Mouse (Mus musculus): Measurements from ENCODE around the gene Fggy. TPM values are rescaled to one million over a fixed set of nuclear protein-coding genes. Genes with fewer than 3 reads are reported as not detected.

Fggy gene
- polyA plus RNA-seq, 1 experiment from 2014 or later: 8.1 TPM

- no peak for ATAC-seq (ENCODE audit: borderline replicate concordance, extremely low read depth, low FRiP score, low TSS enrichment)
- no peak overlapping the region for H3K9ac ChIP-seq
- H3K9me3 ChIP-seq: no peaks in the 10 kb centered on the region
- no peak overlapping the region for H3K27ac ChIP-seq
- no peaks in the 10 kb centered on the region for H3K27me3 ChIP-seq
- 81% methylated on average over 1 of the region's 1 CpGs for WGBS
- no peak overlapping the region for H3K4me3 ChIP-seq
- H3K4me2 ChIP-seq: no peak overlapping the region
- H3K4me1 ChIP-seq: no peaks in the 10 kb centered on the region
- H3K36me3 ChIP-seq: no peaks in the 10 kb centered on the region
Measured at GRCm38 (mm10) chr4:95929936-95930335, 372.6 kb downstream of the Fggy start.

GRCm38 (mm10) chr4:95931331-95931730 is 374.0 kb downstream of the Fggy start:
- Histone ChIP-seq H3K27ac (no peak overlapping the region), H3K4me3 (no peak overlapping the region), H3K9ac (no peak overlapping the region), H3K4me2 (no peak overlapping the region), H3K9me3 (no peaks in the 10 kb centered on the region), H3K4me1 (no peaks in the 10 kb centered on the region), H3K27me3 (no peaks in the 10 kb centered on the region), H3K36me3 (no peaks in the 10 kb centered on the region)
- ATAC-seq (ENCODE audit: borderline replicate concordance, extremely low read depth, low FRiP score, low TSS enrichment): no peak
- WGBS: 48% methylated on average over 2 of the region's 2 CpGs

GRCm38 (mm10) chr4:95933801-95934356 is 376.6 kb downstream of the Fggy start:
- ATAC-seq (ENCODE audit: borderline replicate concordance, extremely low read depth, low FRiP score, low TSS enrichment): no peak

GRCm38 (mm10) chr4:95934384-95935035 is 377.2 kb downstream of the Fggy start:
- ATAC-seq (ENCODE audit: borderline replicate concordance, extremely low read depth, low FRiP score, low TSS enrichment): no peak

More at GRCm38 (mm10) chr4:95933801-95934356, 376.6 kb downstream of the Fggy start:
- Histone ChIP-seq H3K36me3 (no peaks in the 10 kb centered on the region), H3K27ac (no peak overlapping the region), H3K4me1 (no peaks in the 10 kb centered on the region), H3K27me3 (no peaks in the 10 kb centered on the region), H3K4me3 (no peak overlapping the region), H3K9me3 (no peaks in the 10 kb centered on the region), H3K9ac (no peak overlapping the region), H3K4me2 (no peak overlapping the region)
- 80% methylated on average over 9 of the region's 9 CpGs for WGBS

GRCm38 (mm10) chr4:95938701-95939100 is 381.4 kb downstream of the Fggy start:
- H3K4me3 ChIP-seq: no peak overlapping the region
- H3K27ac ChIP-seq: no peak overlapping the region
- no peak overlapping the region for H3K9ac ChIP-seq
- H3K4me2 ChIP-seq: no peak overlapping the region
- no peaks in the 10 kb centered on the region for H3K4me1 ChIP-seq
- no peaks in the 10 kb centered on the region for H3K9me3 ChIP-seq
- WGBS: 81% methylated on average over 3 of the region's 3 CpGs
- H3K27me3 ChIP-seq: no peaks in the 10 kb centered on the region
- no peaks in the 10 kb centered on the region for H3K36me3 ChIP-seq
- ATAC-seq (ENCODE audit: borderline replicate concordance, extremely low read depth, low FRiP score, low TSS enrichment): no peak

More at GRCm38 (mm10) chr4:95934384-95935035, 377.2 kb downstream of the Fggy start:
- Histone ChIP-seq H3K9me3 (no peaks in the 10 kb centered on the region), H3K9ac (no peak overlapping the region), H3K36me3 (no peaks in the 10 kb centered on the region), H3K27me3 (no peaks in the 10 kb centered on the region), H3K27ac (no peak overlapping the region), H3K4me1 (no peaks in the 10 kb centered on the region), H3K4me3 (no peak overlapping the region), H3K4me2 (no peak overlapping the region)
- 83% methylated on average over 4 of the region's 4 CpGs for WGBS

- WGBS: 78% methylated on average over 1 of the region's 1 CpGs
- Histone ChIP-seq H3K4me3 (no peak overlapping the region), H3K4me1 (no peaks in the 10 kb centered on the region), H3K36me3 (no peaks in the 10 kb centered on the region), H3K9ac (no peak overlapping the region), H3K27me3 (no peaks in the 10 kb centered on the region), H3K4me2 (no peak overlapping the region), H3K9me3 (no peaks in the 10 kb centered on the region), H3K27ac (no peak overlapping the region)
- no peak for ATAC-seq (ENCODE audit: borderline replicate concordance, extremely low read depth, low FRiP score, low TSS enrichment)
Measured at GRCm38 (mm10) chr4:95947896-95948295, 390.6 kb downstream of the Fggy start.

GRCm38 (mm10) chr4:95953328-95953727 is 396.0 kb downstream of the Fggy start:
- no peaks in the 10 kb centered on the region for H3K9me3 ChIP-seq
- H3K27me3 ChIP-seq: no peaks in the 10 kb centered on the region
- no peak overlapping the region for H3K4me2 ChIP-seq
- H3K4me1 ChIP-seq: no peaks in the 10 kb centered on the region
- no peak overlapping the region for H3K4me3 ChIP-seq
- H3K27ac ChIP-seq: no peak overlapping the region
- no peak overlapping the region for H3K9ac ChIP-seq
- no peak for ATAC-seq (ENCODE audit: borderline replicate concordance, extremely low read depth, low FRiP score, low TSS enrichment)
- no peaks in the 10 kb centered on the region for H3K36me3 ChIP-seq

- WGBS: under 1% methylated on average over 80 of the region's 82 CpGs
- peak within 1 kb of the TSS; percentile 88 for H3K4me2 ChIP-seq
- ATAC-seq (ENCODE audit: borderline replicate concordance, extremely low read depth, low FRiP score, low TSS enrichment): peak; percentile 98
Measured at GRCm38 (mm10) chr4:95966928-95967724, 409.8 kb downstream of the Fggy start, which contains the start of gene Hook1. TSS of gene Hook1 (plus strand) at chr4:95967240.

More at GRCm38 (mm10) chr4:95966928-95967724, 409.8 kb downstream of the Fggy start, which contains the start of gene Hook1:
- peaks cover 4% of the 10 kb centered on the region; the same call in 1 of the 2 replicates for H3K4me1 ChIP-seq
- H3K4me3 ChIP-seq: peak within 1 kb of the TSS; percentile 64
- no peaks in the 10 kb centered on the region for H3K36me3 ChIP-seq
- peak within 1 kb of the TSS; percentile 78 for H3K27ac ChIP-seq
- H3K9me3 ChIP-seq: no peaks in the 10 kb centered on the region
- H3K27me3 ChIP-seq: peaks cover 12% of the 10 kb centered on the region; the same call in 1 of the 2 replicates
- peak within 1 kb of the TSS; percentile 60 for H3K9ac ChIP-seq

All from lung, embryonic 15.5 days (tissue).